Mouse (Mus musculus) heart, postnatal 0 days (tissue): ENCODE measurements at regions not wholly inside any gene's neighbourhood (a gene's known extent, or its start where the extent isn't known, plus 50 kb on each side); places are given as distances from the start of the nearest gene placed in this dataset.

Experiments
- ATAC-seq: fragments of 200-750 bp; cut with Nextera tagmentation; 2 replicates; pipeline ENCODE4 v1.8.0; 2017; ENCODE audit warnings: low read depth, moderate number of reproducible peaks, moderate library complexity; ENCODE audit not compliant: insufficient read depth
- DNase-seq: peaks from one replicate; pipeline ENCODE4 v3.0.0-alpha.2; 2016; ENCODE audit warnings: low spot score
- H3K27ac ChIP-seq: fragments of 300-500 bp; sonication (generic); 2 replicates; pipeline ENCODE4 v1.5.1; 2014; ENCODE audit warnings: low read depth, mild to moderate bottlenecking
- H3K27me3 ChIP-seq: fragments of 300-500 bp; sonication (generic); 2 replicates; pipeline ENCODE4 v1.6.1; 2014; ENCODE audit warnings: low read length, mixed read lengths; ENCODE audit not compliant: control insufficient read depth, insufficient read depth
- H3K36me3 ChIP-seq: fragments of 300-500 bp; sonication (generic); replicated peaks from 2 replicates; pipeline ENCODE4 v1.6.1; 2014; ENCODE audit warnings: low read length, mixed read lengths; ENCODE audit not compliant: control insufficient read depth, insufficient read depth
- H3K4me1 ChIP-seq: fragments of 300-500 bp; sonication (generic); 2 replicates; pipeline ENCODE4 v1.6.1; 2014; ENCODE audit warnings: antibody characterized with exemption; ENCODE audit not compliant: control insufficient read depth, insufficient read depth
- H3K4me2 ChIP-seq: fragments of 300-500 bp; sonication (generic); 2 replicates; pipeline ENCODE4 v1.6.1; 2014; ENCODE audit warnings: low read depth, mild to moderate bottlenecking, low read length, moderate library complexity
- H3K4me3 ChIP-seq: fragments of 300-500 bp; sonication (generic); 2 replicates; pipeline ENCODE4 v1.5.1; 2014; ENCODE audit warnings: low read depth, low read length
- H3K9ac ChIP-seq: fragments of 300-500 bp; sonication (generic); replicated peaks from 2 replicates; pipeline ENCODE4 v1.6.1; 2014; ENCODE audit warnings: low read depth, low read length, mixed read lengths
- H3K9me3 ChIP-seq: fragments of 300-500 bp; sonication (generic); replicated peaks from 2 replicates; pipeline ENCODE4 v1.6.1; 2016; ENCODE audit warnings: low read length; ENCODE audit not compliant: control insufficient read depth
- CTCF ChIP-seq: IDR thresholded peaks from 2 replicates; pipeline ENCODE4 v1.5.1; 2016; ENCODE audit warnings: antibody characterized with exemption, control low read depth, low read depth
- EP300 ChIP-seq: IDR thresholded peaks from 2 replicates; pipeline ENCODE4 v1.6.1; 2016; ENCODE audit warnings: antibody characterized with exemption, low read depth
- WGBS: fragments of 180-500 bp; shearing (Covaris S2); extraction: QIAGEN DNeasy Blood & Tissue Kit; methylation state at CpG from one replicate; pipeline ENCODE4 v1.1.7; 2014; 5-methylcytosine and 5-hydroxymethylcytosine counted together

DNA sequence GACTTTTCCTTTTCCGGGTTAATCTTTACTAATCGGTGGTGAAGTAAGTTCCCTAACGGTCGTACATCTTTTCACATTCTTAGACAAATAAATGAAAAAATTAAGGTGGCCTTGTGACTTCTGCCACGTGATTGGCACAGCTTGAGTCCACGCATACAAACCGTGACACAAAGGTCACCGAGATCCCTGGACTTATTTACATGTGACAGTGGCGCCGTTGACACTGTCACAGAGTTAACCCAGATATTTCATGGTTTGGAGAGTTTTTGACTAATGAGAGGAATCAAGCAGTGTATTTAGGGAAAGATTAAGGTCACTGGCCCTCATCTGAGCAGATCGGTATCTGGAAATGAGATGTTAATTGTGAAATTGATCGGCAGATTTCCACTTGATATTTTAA, 110.2 kb upstream of the 4930535I16Rik start:
- Histone ChIP-seq H3K27ac (no peak overlapping the region), H3K9me3 (no peaks in the 10 kb centered on the region), H3K27me3 (no peaks in the 10 kb centered on the region; the same call in 1 of the 2 replicates), H3K9ac (no peak overlapping the region), H3K4me1 (no peaks in the 10 kb centered on the region), H3K4me2 (no peak overlapping the region), H3K4me3 (no peak overlapping the region), H3K36me3 (no peaks in the 10 kb centered on the region)
- 87% methylated on average over 12 of the region's 12 CpGs for WGBS
- DNase-seq (no peak), ATAC-seq (no peak)
- TF ChIP-seq CTCF (no peak), EP300 (no peak)

DNA sequence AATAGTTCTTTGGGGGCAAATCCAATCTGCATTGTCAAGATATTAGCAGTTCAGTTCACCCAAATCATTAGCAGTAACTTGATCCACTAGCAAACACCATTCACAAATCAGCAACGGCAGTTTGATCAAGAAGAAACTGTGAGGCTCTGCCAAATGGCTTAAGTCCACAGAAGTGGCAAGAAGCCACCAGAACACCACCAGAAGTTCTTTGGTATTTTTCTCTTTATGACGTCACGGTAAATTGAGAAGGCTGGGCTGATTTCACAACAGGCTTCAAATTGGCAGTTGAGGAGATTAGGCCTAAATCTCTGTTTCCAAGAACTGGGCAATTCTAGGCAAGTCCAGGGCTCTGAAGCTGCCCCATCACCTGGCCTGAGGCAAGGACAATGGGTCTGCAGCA, 98.6 kb upstream of the 4930535I16Rik start:
- no peak for DNase-seq
- Histone ChIP-seq H3K27ac (no peak overlapping the region), H3K4me3 (no peak overlapping the region), H3K9ac (no peak overlapping the region), H3K36me3 (no peaks in the 10 kb centered on the region), H3K27me3 (no peaks in the 10 kb centered on the region), H3K4me1 (no peaks in the 10 kb centered on the region), H3K9me3 (no peaks in the 10 kb centered on the region; the same call in 1 of the 2 replicates), H3K4me2 (no peak overlapping the region)
- WGBS = 72% methylated on average over 3 of the region's 3 CpGs
- ATAC-seq = no peak
- TF ChIP-seq EP300 = no peak
- TF ChIP-seq CTCF = no peak

DNA sequence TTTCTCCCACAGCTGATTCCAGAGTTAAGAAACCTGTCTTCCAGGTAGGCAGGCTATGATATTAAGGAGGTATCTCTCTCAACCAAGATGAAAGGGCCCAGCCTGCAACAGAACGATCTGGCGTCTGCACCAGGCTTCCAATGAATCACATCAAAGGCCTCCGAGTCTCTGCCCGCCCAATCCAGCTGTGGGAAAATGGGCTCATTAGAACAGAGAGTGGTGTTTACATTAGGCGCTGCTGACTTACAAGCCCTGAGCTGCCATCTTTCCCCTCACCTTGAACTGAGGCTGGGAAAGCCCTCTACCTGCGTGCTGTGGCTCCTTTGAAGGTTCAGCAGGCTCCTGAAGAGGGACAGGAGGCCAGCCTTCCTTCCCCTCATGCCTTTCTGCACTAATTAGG, 97.5 kb upstream of the 4930535I16Rik start:
- H3K9me3 ChIP-seq = no peaks in the 10 kb centered on the region; the same call in 1 of the 2 replicates
- H3K4me3 ChIP-seq = no peak overlapping the region
- H3K9ac ChIP-seq = no peak overlapping the region
- H3K27ac ChIP-seq = no peak overlapping the region
- DNase-seq (no peak), ATAC-seq (no peak)
- H3K36me3 ChIP-seq = no peaks in the 10 kb centered on the region
- WGBS = 61% methylated on average over 6 of the region's 6 CpGs
- no peaks in the 10 kb centered on the region for H3K4me1 ChIP-seq
- H3K27me3 ChIP-seq = no peaks in the 10 kb centered on the region
- no peak for TF ChIP-seq CTCF
- no peak for TF ChIP-seq EP300
- H3K4me2 ChIP-seq = no peak overlapping the region

DNA sequence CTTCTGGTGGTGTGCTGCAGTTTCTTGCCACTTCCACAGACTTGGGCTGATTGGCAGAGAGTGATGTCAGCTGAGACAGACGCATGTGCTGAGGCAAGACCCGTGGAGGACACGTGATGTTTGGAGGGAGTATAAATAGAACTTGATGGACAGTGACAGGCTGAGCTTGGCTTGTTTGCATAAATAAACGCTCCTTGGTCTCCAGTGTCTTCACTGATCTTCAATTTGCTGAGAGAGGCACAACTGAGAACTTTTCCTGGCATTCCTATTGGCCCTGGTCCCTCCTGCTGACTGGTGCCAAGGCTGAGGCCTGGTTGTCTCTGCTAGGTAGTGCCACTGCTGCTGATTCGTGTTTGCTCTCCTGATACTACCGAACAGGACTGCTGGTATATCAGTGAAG, 94.6 kb upstream of the 4930535I16Rik start:
- TF ChIP-seq EP300 (no peak), CTCF (no peak)
- no peaks in the 10 kb centered on the region; the same call in 1 of the 2 replicates for H3K9me3 ChIP-seq

DNA sequence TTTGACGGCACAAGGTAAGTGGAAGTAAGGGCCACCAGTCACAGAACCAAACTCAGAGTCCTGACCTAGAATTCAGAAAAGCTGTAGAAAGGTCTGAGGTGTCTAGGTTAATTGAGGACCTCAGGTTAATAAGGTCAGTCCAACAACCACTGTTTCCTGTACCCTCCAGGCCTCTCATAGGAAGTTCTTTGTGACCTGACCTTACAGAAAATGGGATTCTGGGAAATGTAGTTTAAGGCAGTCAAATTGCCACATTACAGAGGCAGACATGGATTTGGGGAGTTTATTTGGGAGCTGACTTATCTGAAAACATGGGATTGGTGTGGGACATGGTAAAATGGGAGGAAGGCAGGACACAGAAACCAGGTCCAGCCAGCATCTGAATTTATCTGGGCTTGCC, 90.9 kb upstream of the 4930535I16Rik start:
- Histone ChIP-seq H3K9me3 (no peaks in the 10 kb centered on the region; the same call in 1 of the 2 replicates), H3K27me3 (no peaks in the 10 kb centered on the region), H3K4me2 (no peak overlapping the region), H3K9ac (no peak overlapping the region), H3K27ac (no peak overlapping the region), H3K4me3 (no peak overlapping the region), H3K36me3 (no peaks in the 10 kb centered on the region), H3K4me1 (no peaks in the 10 kb centered on the region)
- ATAC-seq (no peak), DNase-seq (no peak)
- WGBS = 95% methylated on average over 1 of the region's 1 CpGs
- TF ChIP-seq CTCF (no peak), EP300 (no peak)

More for the DNA sequence above, 94.6 kb upstream of the 4930535I16Rik start:
- H3K27ac ChIP-seq = no peak overlapping the region
- H3K4me1 ChIP-seq = no peaks in the 10 kb centered on the region
- no peak overlapping the region for H3K4me3 ChIP-seq
- no peaks in the 10 kb centered on the region for H3K36me3 ChIP-seq
- H3K4me2 ChIP-seq = no peak overlapping the region
- H3K9ac ChIP-seq = no peak overlapping the region
- H3K27me3 ChIP-seq = no peaks in the 10 kb centered on the region
- no peak for ATAC-seq
- no peak for DNase-seq
- 39% methylated on average over 6 of the region's 6 CpGs for WGBS

DNA sequence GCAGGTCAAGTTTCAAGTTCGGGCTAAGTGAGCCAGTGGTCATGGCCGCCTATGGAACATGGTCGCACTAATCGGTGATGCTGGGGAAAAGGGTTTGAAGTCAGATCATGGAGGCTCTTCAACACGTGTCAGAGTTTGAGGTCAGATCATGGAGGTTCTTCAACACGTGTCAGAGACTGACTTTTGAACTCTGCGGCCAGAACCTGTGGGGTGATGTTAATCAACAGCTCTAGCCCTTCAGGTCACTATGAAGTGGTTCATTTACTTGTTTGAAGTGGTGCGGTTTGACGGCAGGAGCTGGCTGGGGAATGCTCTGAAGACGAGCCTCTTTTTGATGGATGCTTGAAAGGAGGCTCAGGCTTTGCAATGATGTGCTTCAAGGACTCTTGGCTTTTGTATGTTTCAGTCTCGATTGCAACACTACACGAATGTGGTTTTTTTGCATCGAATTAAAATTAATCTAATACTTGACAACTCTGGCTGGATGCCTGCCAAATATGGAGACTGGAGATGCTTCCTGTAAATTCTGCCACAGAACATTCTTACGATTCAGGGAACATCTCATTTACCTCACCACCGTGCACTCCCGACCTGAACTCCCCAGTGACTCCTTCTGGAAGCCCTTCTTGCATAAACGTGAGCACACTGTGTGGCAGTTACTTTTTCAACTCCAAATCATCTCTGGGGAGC, 87.9 kb upstream of the 4930535I16Rik start:
- Histone ChIP-seq H3K27me3 (no peaks in the 10 kb centered on the region), H3K4me2 (no peak overlapping the region), H3K4me3 (no peak overlapping the region), H3K9ac (no peak overlapping the region), H3K36me3 (no peaks in the 10 kb centered on the region), H3K4me1 (peaks cover 7% of the 10 kb centered on the region; the same call in 1 of the 2 replicates), H3K27ac (no peak overlapping the region), H3K9me3 (no peaks in the 10 kb centered on the region)
- no peak for DNase-seq
- 59% methylated on average over 17 of the region's 17 CpGs for WGBS
- ATAC-seq = no peak
- TF ChIP-seq CTCF (no peak), EP300 (no peak)
